Mouse (Mus musculus): ENCODE data around the gene S100a10.

GRCm38 (mm10) chr3:93556599-93556998 lies 1.7 kb downstream of the S100a10 start:
- TF ChIP-seq CTCF (IDR thresholded peaks at IDR 0.05; ENCODE audit: low read depth, low read length) (no peak), POLR2A (IDR thresholded peaks at IDR 0.05; ENCODE audit: extremely low read depth, insufficient read depth, low read length) (no peak)
